Mouse (Mus musculus): ENCODE data around the gene Nadsyn1.

The Nadsyn1 gene

GRCm38 (mm10) chr7:143808909-143809308, 13.7 kb downstream of the Nadsyn1 start:
- in situ Hi-C loops (cut with MboI, MseI) = loop anchor here (10.0 to 25.0 kb wide), 2 partner anchors 236 to 1103 kb away; partner anchors contain the start of gene LTO1

GRCm38 (mm10) chr7:143805199-143805624, 17.4 kb downstream of the Nadsyn1 start:
- in situ Hi-C loops (cut with MboI, MseI) = loop anchor here (10.0 to 25.0 kb wide), 2 partner anchors 240 to 1107 kb away; partner anchors contain the start of gene LTO1

- in situ Hi-C loops (cut with MboI, MseI) = loop anchor here (5.0 to 25.0 kb wide), 3 partner anchors 96 to 1111 kb away; partner anchors contain the start of gene LTO1
Observed at GRCm38 (mm10) chr7:143801195-143802065, 21.2 kb downstream of the Nadsyn1 start.

GRCm38 (mm10) chr7:143800770-143801169, 21.9 kb downstream of the Nadsyn1 start:
- in situ Hi-C loops (cut with MboI, MseI) = loop anchor here (5.0 to 25.0 kb wide), 3 partner anchors 97 to 1112 kb away; partner anchors contain the start of gene LTO1

GRCm38 (mm10) chr7:143798783-143799182, 23.9 kb downstream of the Nadsyn1 start:
- in situ Hi-C loops (cut with MboI, MseI) = no loop called here

GRCm38 (mm10) chr7:143793121-143793520, 29.5 kb downstream of the Nadsyn1 start:
- in situ Hi-C loops (cut with MboI, MseI) = no loop called here

GRCm38 (mm10) chr7:143792336-143792985, 30.2 kb downstream of the Nadsyn1 start:
- in situ Hi-C loops (cut with MboI, MseI) = no loop called here

- in situ Hi-C loops (cut with MboI, MseI) = no loop called here
Observed at GRCm38 (mm10) chr7:143783996-143784829, 38.4 kb downstream of the Nadsyn1 start, which contains the start of gene Mrgpre. Gene Mrgpre (minus strand): TSS chr7:143784500.

GRCm38 (mm10) chr7:143783378-143783995, 39.2 kb downstream of the Nadsyn1 start:
- in situ Hi-C loops (cut with MboI, MseI) = no loop called here

- in situ Hi-C loops (cut with MboI, MseI) = no loop called here
Observed at GRCm38 (mm10) chr7:143777375-143777774, 45.3 kb downstream of the Nadsyn1 start.

- in situ Hi-C loops (cut with MboI, MseI) = no loop called here
Observed at GRCm38 (mm10) chr7:143776137-143776536, 46.5 kb downstream of the Nadsyn1 start.

- in situ Hi-C loops (cut with MboI, MseI) = loop anchor here (10.0 kb wide), 1 partner anchor 615 kb away; no protein-coding TSS in a partner anchor
Observed at GRCm38 (mm10) chr7:143769461-143769860, 53.2 kb downstream of the Nadsyn1 start.

GRCm38 (mm10) chr7:143768267-143768666, 54.4 kb downstream of the Nadsyn1 start:
- in situ Hi-C loops (cut with MboI, MseI) = loop anchor here (10.0 kb wide), 1 partner anchor 613 kb away; no protein-coding TSS in a partner anchor

- in situ Hi-C loops (cut with MboI, MseI) = loop anchor here (10.0 kb wide), 1 partner anchor 612 kb away; no protein-coding TSS in a partner anchor
Observed at GRCm38 (mm10) chr7:143766893-143767292, 55.8 kb downstream of the Nadsyn1 start, which contains the start of gene Mrgprg. Gene Mrgprg (minus strand): TSS chr7:143766993.

GRCm38 (mm10) chr7:143764876-143765530, 57.6 kb downstream of the Nadsyn1 start:
- in situ Hi-C loops (cut with MboI, MseI) = loop anchor here (10.0 kb wide), 1 partner anchor 610 kb away; no protein-coding TSS in a partner anchor

- in situ Hi-C loops (cut with MboI, MseI) = loop anchor here (10.0 kb wide), 1 partner anchor 609 kb away; no protein-coding TSS in a partner anchor
Observed at GRCm38 (mm10) chr7:143763794-143764193, 58.9 kb downstream of the Nadsyn1 start.

GRCm38 (mm10) chr7:143758956-143759355, 63.7 kb downstream of the Nadsyn1 start:
- in situ Hi-C loops (cut with MboI, MseI) = no loop called here

GRCm38 (mm10) chr7:143757696-143758095, 65.0 kb downstream of the Nadsyn1 start:
- in situ Hi-C loops (cut with MboI, MseI) = no loop called here

GRCm38 (mm10) chr7:143757027-143757390, 65.6 kb downstream of the Nadsyn1 start:
- in situ Hi-C loops (cut with MboI, MseI) = no loop called here

Data from T-helper 2 cell (primary cell).